Mouse (Mus musculus): Measurements from ENCODE around the gene Kcnq1. TPM values are rescaled to one million over a fixed set of nuclear protein-coding genes. Genes with fewer than 3 reads are reported as not detected.
A peak's percentile ranks its signal among the peaks of the same experiment; 100 is the strongest.

Kcnq1 gene
- polyA plus RNA-seq, 1 experiment from 2014 or later = 17.8 TPM

DNA sequence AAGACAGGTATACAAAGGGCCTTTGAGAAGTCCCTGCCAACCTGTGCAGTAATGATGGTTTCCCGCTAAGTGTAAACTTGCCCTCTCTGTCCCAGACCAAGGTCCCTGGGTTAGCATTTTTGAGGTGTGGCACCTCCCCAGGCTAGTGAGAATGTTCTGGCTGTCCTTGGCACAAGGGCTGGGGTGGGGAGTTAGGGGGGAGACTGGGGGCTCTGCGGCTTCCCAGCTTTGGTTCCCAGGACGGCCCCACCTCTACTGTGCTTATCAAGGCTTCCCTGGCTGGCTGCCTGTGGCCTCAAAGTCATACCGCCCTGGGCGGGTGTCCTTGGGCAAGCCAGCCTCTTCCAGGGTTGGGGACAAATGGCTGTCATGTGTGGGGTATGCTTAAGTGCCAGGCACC lies 16.0 kb downstream of the Kcnq1 start:
- peak; percentile 61 for ATAC-seq (ENCODE audit: low FRiP score, low TSS enrichment)

DNA sequence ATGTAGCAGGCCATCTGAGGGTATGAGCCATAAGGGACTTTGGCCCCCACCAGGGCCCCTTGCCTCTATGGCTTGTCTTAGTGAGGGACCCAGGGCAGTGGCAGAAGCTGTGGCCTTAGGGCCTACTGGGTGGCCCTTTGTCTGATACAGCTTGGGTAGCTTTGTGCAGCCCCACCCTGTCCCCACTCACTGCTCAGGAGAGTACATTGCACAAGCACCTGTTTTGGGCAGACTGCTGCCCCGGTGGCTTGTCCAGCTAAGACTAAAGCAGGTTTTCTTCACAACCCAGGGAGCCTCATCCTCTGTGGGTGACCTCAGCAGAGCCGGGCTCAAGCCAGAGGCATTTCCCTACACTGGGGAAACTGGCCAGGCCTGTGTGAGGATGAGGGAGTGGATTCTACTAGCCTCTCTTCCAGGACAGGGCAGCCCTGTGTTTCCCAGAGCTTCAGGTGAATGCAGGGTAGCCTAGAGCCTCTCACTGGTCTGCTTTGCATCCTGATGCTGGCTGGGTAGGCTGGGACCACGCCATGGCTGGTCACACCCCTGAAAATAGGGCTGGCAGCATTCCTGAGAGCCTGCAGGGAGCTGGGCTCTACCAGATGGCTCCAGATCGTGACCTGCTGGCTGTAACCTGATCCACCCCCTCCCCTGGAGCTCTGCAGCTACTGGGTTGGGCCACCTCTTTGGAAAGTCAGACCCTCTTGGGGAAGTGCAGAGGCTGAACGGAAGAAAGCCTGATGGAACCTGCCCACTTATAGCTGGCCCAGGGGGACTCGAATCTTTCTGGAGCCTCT lies 17.9 kb downstream of the Kcnq1 start:
- Histone ChIP-seq H3K4me2 (replicated peaks; ENCODE audit: low read depth) (no peak overlapping the region), H3K9ac (ENCODE audit: low read length) (0 out of 2 replicates have a peak overlapping the region, but pooled peaks have one; percentile 23), H3K9me3 (ENCODE audit: control insufficient read depth, low read length) (no peaks in the 10 kb centered on the region), H3K4me1 (replicated peaks; ENCODE audit: control insufficient read depth, insufficient read depth) (peaks cover 11% of the 10 kb centered on the region), H3K36me3 (ENCODE audit: control insufficient read depth, insufficient read depth, low read length) (no peaks in the 10 kb centered on the region), H3K4me3 (ENCODE audit: low read depth, low read length) (no peak overlapping the region), H3K27me3 (ENCODE audit: control insufficient read depth, insufficient read depth, low read length) (no peaks in the 10 kb centered on the region), H3K27ac (replicated peaks) (peak overlapping the region; percentile 56)
- DNase-seq (ENCODE audit: low spot score) (peak; percentile 76), ATAC-seq (ENCODE audit: low FRiP score, low TSS enrichment) (peak; percentile 58)
- TF ChIP-seq EP300 (optimal IDR thresholded peaks at IDR 0.05) (no peak), CTCF (IDR thresholded peaks at IDR 0.05; ENCODE audit: low read depth) (no peak)
- 14% methylated on average over 6 of the region's 6 CpGs for WGBS

More for the DNA sequence above, 16.0 kb downstream of the Kcnq1 start:
- no peak for TF ChIP-seq EP300 (optimal IDR thresholded peaks at IDR 0.05)
- TF ChIP-seq CTCF (IDR thresholded peaks at IDR 0.05; ENCODE audit: low read depth) = no peak
- DNase-seq (ENCODE audit: low spot score) = peak; percentile 83
- peak overlapping the region; percentile 56; the same call in 1 of the 2 replicates for H3K27ac ChIP-seq (replicated peaks)
- peaks cover 11% of the 10 kb centered on the region for H3K4me1 ChIP-seq (replicated peaks; ENCODE audit: control insufficient read depth, insufficient read depth)
- H3K27me3 ChIP-seq (ENCODE audit: control insufficient read depth, insufficient read depth, low read length) = no peaks in the 10 kb centered on the region
- H3K36me3 ChIP-seq (ENCODE audit: control insufficient read depth, insufficient read depth, low read length) = no peaks in the 10 kb centered on the region
- WGBS = 37% methylated on average over 5 of the region's 5 CpGs
- no peak overlapping the region for H3K4me2 ChIP-seq (replicated peaks; ENCODE audit: low read depth)
- no peak overlapping the region for H3K4me3 ChIP-seq (ENCODE audit: low read depth, low read length)
- H3K9ac ChIP-seq (ENCODE audit: low read length) = no peak overlapping the region
- no peaks in the 10 kb centered on the region for H3K9me3 ChIP-seq (ENCODE audit: control insufficient read depth, low read length)

DNA sequence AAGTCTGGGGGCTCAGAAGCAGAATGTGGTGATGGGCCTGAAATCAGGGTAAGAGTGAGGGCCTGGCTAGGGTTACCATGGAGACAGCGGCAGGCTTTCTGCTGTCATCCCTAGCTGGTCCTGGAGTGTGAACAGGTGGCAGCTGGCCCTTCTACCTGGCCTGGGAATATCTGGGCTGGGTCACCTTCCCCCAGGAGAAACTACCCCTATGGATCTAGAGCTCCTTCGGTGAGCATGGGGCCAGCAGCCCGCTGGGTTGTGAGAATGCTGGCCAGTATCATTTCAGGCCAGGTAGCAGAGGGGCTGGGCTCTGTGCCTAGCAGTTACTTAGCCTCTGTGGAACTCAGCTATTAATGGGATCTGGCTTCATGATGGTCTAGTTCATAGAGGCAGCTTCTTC lies 18.7 kb downstream of the Kcnq1 start:
- no peak for DNase-seq (ENCODE audit: low spot score)
- ATAC-seq (ENCODE audit: low FRiP score, low TSS enrichment) = no peak
- WGBS = 68% methylated on average over 3 of the region's 3 CpGs
- Histone ChIP-seq H3K9me3 (ENCODE audit: control insufficient read depth, low read length) (no peaks in the 10 kb centered on the region), H3K9ac (ENCODE audit: low read length) (no peak overlapping the region), H3K27ac (replicated peaks) (0 out of 2 replicates have a peak overlapping the region, but pooled peaks have one; percentile 56), H3K36me3 (ENCODE audit: control insufficient read depth, insufficient read depth, low read length) (no peaks in the 10 kb centered on the region), H3K4me3 (ENCODE audit: low read depth, low read length) (no peak overlapping the region), H3K27me3 (ENCODE audit: control insufficient read depth, insufficient read depth, low read length) (no peaks in the 10 kb centered on the region), H3K4me1 (replicated peaks; ENCODE audit: control insufficient read depth, insufficient read depth) (peaks cover 8% of the 10 kb centered on the region), H3K4me2 (replicated peaks; ENCODE audit: low read depth) (no peak overlapping the region)
- no peak for TF ChIP-seq CTCF (IDR thresholded peaks at IDR 0.05; ENCODE audit: low read depth)

DNA sequence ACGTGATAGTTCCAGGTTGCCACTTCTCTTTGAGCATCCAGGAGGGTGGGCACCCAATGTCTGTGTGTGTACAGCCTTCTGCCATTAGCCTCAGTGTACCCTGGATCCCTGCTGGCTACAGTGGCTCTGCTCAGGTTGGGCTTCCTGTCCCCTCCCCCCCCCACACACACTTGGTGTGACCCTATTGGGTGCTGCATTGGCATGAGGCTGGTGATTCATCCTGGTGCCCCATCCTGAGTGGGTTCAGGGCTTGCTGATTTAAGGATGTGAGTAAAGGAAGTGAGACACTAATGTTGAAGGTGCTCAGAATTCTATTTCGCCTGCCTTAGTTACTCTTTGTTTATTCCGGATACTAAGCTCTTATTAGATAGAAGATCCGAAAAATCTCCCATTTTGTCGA lies 26.7 kb downstream of the Kcnq1 start:
- no peaks in the 10 kb centered on the region for H3K36me3 ChIP-seq (ENCODE audit: control insufficient read depth, insufficient read depth, low read length)
- no peak overlapping the region for H3K4me2 ChIP-seq (replicated peaks; ENCODE audit: low read depth)
- WGBS = 66% methylated on average over 5 of the region's 5 CpGs
- no peak for DNase-seq (ENCODE audit: low spot score)
- H3K9ac ChIP-seq (ENCODE audit: low read length) = no peak overlapping the region
- no peak for ATAC-seq (ENCODE audit: low FRiP score, low TSS enrichment)
- H3K27ac ChIP-seq (replicated peaks) = no peak overlapping the region
- H3K27me3 ChIP-seq (ENCODE audit: control insufficient read depth, insufficient read depth, low read length) = no peaks in the 10 kb centered on the region
- no peaks in the 10 kb centered on the region for H3K9me3 ChIP-seq (ENCODE audit: control insufficient read depth, low read length)
- TF ChIP-seq EP300 (optimal IDR thresholded peaks at IDR 0.05) (no peak), CTCF (IDR thresholded peaks at IDR 0.05; ENCODE audit: low read depth) (no peak)
- H3K4me3 ChIP-seq (ENCODE audit: low read depth, low read length) = no peak overlapping the region
- no peaks in the 10 kb centered on the region for H3K4me1 ChIP-seq (replicated peaks; ENCODE audit: control insufficient read depth, insufficient read depth)

DNA sequence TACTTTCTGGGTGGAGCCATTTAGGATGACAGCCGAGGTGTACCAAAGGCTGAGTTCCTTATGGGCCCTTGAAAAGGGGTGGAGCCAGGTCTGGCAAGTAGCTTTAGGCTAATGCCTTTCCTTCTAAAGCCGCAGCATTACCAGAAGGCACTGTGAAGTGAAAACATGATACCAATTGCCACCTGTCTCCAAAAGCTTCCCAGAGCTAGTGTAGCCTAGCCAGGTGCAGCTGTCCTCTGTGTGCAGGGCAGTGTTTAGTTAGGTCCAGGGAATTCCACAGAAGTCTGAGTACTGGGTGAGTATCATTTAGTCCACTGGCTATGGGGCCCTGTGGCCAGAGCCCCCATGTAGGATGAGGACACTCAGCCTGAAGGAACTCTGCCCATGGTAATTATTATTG lies 30.0 kb downstream of the Kcnq1 start:
- Histone ChIP-seq H3K4me1 (replicated peaks; ENCODE audit: control insufficient read depth, insufficient read depth) (no peaks in the 10 kb centered on the region), H3K9me3 (ENCODE audit: control insufficient read depth, low read length) (no peaks in the 10 kb centered on the region), H3K27ac (replicated peaks) (no peak overlapping the region), H3K36me3 (ENCODE audit: control insufficient read depth, insufficient read depth, low read length) (no peaks in the 10 kb centered on the region), H3K9ac (ENCODE audit: low read length) (peak overlapping the region; percentile 13; the same call in 1 of the 2 replicates), H3K4me3 (ENCODE audit: low read depth, low read length) (no peak overlapping the region), H3K27me3 (ENCODE audit: control insufficient read depth, insufficient read depth, low read length) (no peaks in the 10 kb centered on the region), H3K4me2 (replicated peaks; ENCODE audit: low read depth) (no peak overlapping the region)
- WGBS = 63% methylated on average over 2 of the region's 2 CpGs
- DNase-seq (ENCODE audit: low spot score) (no peak), ATAC-seq (ENCODE audit: low FRiP score, low TSS enrichment) (no peak)
- TF ChIP-seq CTCF (IDR thresholded peaks at IDR 0.05; ENCODE audit: low read depth) (no peak), EP300 (optimal IDR thresholded peaks at IDR 0.05) (no peak)

DNA sequence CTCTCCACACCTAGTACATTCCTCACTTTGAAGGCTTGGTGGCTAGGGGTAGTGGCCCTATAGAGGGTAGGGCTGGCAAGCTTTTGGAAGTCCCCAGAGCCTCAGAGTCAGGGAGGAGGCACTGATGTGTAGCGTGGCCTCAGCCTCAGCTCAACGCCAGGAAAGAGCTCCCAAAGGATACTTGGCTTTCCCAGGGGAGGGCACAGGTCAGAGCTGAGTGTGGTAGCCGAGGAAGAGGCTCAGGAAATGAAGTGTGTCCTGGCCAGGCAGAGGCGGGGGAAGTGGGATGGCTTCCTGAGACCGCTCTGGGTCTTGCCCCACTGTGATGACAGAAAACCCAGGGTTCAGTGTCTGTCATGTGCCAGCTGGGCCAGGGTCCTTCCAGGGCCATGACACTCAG lies 30.4 kb downstream of the Kcnq1 start:
- H3K4me1 ChIP-seq (replicated peaks; ENCODE audit: control insufficient read depth, insufficient read depth) = no peaks in the 10 kb centered on the region
- no peaks in the 10 kb centered on the region for H3K27me3 ChIP-seq (ENCODE audit: control insufficient read depth, insufficient read depth, low read length)
- 56% methylated on average over 5 of the region's 5 CpGs for WGBS
- H3K36me3 ChIP-seq (ENCODE audit: control insufficient read depth, insufficient read depth, low read length) = no peaks in the 10 kb centered on the region
- H3K4me3 ChIP-seq (ENCODE audit: low read depth, low read length) = no peak overlapping the region
- TF ChIP-seq CTCF (IDR thresholded peaks at IDR 0.05; ENCODE audit: low read depth) (no peak), EP300 (optimal IDR thresholded peaks at IDR 0.05) (no peak)
- DNase-seq (ENCODE audit: low spot score) (no peak), ATAC-seq (ENCODE audit: low FRiP score, low TSS enrichment) (no peak)
- no peak overlapping the region for H3K4me2 ChIP-seq (replicated peaks; ENCODE audit: low read depth)
- H3K9me3 ChIP-seq (ENCODE audit: control insufficient read depth, low read length) = no peaks in the 10 kb centered on the region
- H3K9ac ChIP-seq (ENCODE audit: low read length) = peak overlapping the region; percentile 13; the same call in 1 of the 2 replicates
- no peak overlapping the region for H3K27ac ChIP-seq (replicated peaks)
